Mouse (Mus musculus): ENCODE measurements around the gene Car3.

DNA sequence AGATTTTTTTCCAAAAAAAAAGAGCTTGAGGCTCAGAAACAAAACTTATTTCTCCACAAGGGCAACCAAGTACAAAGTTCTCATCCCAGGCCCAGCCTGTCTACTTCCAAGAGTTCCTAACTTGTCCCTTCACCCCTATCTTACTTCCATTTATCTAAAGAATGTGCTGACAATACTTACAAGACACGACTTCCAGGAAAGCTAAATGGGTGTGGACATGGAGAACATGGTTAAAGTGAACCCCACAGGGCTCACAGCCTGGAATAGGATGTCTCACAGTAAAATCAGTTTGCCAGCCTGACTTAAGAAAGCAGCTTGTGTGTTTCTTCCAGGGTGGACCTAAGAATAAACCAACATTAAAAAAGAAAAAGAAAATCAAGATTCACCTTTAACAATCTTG is 7.2 kb downstream of the Car3 start:
- TF ChIP-seq POLR2A (IDR thresholded peaks at IDR 0.05; ENCODE audit: borderline replicate concordance, insufficient read depth, low read length) = no peak
- no peak for TF ChIP-seq CTCF (IDR thresholded peaks at IDR 0.05; ENCODE audit: borderline replicate concordance, insufficient read depth, low read depth, low read length)

Data from cerebellum, adult 2 months (tissue).